Mouse (Mus musculus) lung, adult 2 months (tissue): Measurements from ENCODE around the gene Map2k1. TPM values are rescaled to one million over a fixed set of nuclear protein-coding genes. Genes with fewer than 3 reads are reported as not detected.
"Not testable (repeated sequence)": the region's sequence is repeated elsewhere in the genome, so short reads cannot be mapped to it uniquely, and the experiment has no call there.

Experiments
- DNase-seq: peaks from one replicate; pipeline ENCODE4 v3.0.0; 2022
- H3K4me1 ChIP-seq: fragments of 200-500 bp; 2 replicates; pipeline ENCODE4 v1.6.1; 2011; ENCODE audit warnings: low read length; ENCODE audit not compliant: control insufficient read depth, insufficient read depth
- H3K4me3 ChIP-seq: fragments of 200-500 bp; replicated peaks from 2 replicates; pipeline ENCODE3; 2011; ENCODE audit warnings: low read depth, mild to moderate bottlenecking, control low read depth, low read length; ENCODE audit errors: extremely low read depth
- CTCF ChIP-seq: fragments of 200-500 bp; IDR thresholded peaks from 2 replicates; pipeline ENCODE4 v1.5.1; 2011; ENCODE audit warnings: mild to moderate bottlenecking, low read length, control low read depth; ENCODE audit not compliant: insufficient read depth
- POLR2A ChIP-seq: fragments of 200-500 bp; IDR thresholded peaks from 2 replicates; pipeline ENCODE4 v1.6.1; 2011; ENCODE audit warnings: low read depth, mild to moderate bottlenecking, control low read depth, low read length, borderline replicate concordance; ENCODE audit errors: extremely low read depth
- WGBS: fragments of 180-500 bp; shearing (Covaris S2); methylation state at CpG from one replicate; pipeline ENCODE4 v1.1.7; 2018; 5-methylcytosine and 5-hydroxymethylcytosine counted together
- polyA plus RNA-seq: library from polyadenylated mRNA; depleted of rRNA; stranded (reverse); fragments of >200 nt; gene quantifications from 2 replicates; pipeline ENCODE4 v1.2.3, GENCODE M21; 2012

Gene Map2k1
- polyA plus RNA-seq, 1 experiment = 50.8 TPM

GRCm38 (mm10) chr9:64216641-64217040 lies 36.8 kb downstream of the Map2k1 start:
- Histone ChIP-seq H3K4me1 (peaks cover 8% of the 10 kb centered on the region), H3K4me3 (no peak overlapping the region)
- TF ChIP-seq CTCF (no peak), POLR2A (no peak)
- WGBS = 87% methylated on average over 2 of the region's 2 CpGs
- no peak for DNase-seq

- no peak for DNase-seq
- Histone ChIP-seq H3K4me1 (peaks cover 8% of the 10 kb centered on the region), H3K4me3 (no peak overlapping the region)
- WGBS = 33% methylated on average over 4 of the region's 4 CpGs
- no peak for TF ChIP-seq CTCF
- no peak for TF ChIP-seq POLR2A
Observed at GRCm38 (mm10) chr9:64216090-64216489, 37.3 kb downstream of the Map2k1 start.

DNA sequence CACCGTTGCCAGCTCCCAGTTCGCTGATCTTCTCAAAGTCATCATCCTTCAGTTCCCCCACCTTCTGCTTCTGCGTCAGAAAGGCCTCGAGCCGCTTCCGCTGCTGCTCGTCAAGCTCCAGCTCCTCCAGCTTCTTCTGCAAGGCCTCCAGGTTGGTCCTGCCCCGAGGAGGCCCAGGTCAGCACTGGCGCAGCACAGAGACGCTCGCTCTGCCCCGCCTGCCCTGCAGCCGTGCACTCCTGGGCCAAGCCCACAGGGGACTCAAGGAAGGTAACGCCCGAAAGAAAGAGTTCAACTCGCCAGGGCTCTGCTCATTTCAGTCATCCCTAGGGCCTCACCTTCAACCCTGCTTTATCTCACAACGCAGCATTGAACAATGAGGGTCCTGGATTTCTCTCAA lies 39.0 kb downstream of the Map2k1 start:
- no peak for DNase-seq
- no peak overlapping the region for H3K4me3 ChIP-seq
- WGBS = 94% methylated on average over 17 of the region's 17 CpGs
- peaks cover 5% of the 10 kb centered on the region for H3K4me1 ChIP-seq
- TF ChIP-seq POLR2A (no peak), CTCF (no peak)

- WGBS = 62% methylated on average over 3 of the region's 3 CpGs
- TF ChIP-seq CTCF = no peak
- TF ChIP-seq POLR2A = no peak
- Histone ChIP-seq H3K4me1 (0 out of 2 replicates have a peak, but pooled peaks cover 2% of the 10 kb centered on the region), H3K4me3 (no peak overlapping the region)
- no peak for DNase-seq
Observed at GRCm38 (mm10) chr9:64207509-64208084, 45.8 kb downstream of the Map2k1 start.

- peaks cover 2% of the 10 kb centered on the region; the same call in 1 of the 2 replicates for H3K4me1 ChIP-seq
- no peak overlapping the region for H3K4me3 ChIP-seq
- TF ChIP-seq POLR2A (no peak), CTCF (no peak)
- DNase-seq = no peak
Observed at GRCm38 (mm10) chr9:64202866-64203265, 50.6 kb downstream of the Map2k1 start.

GRCm38 (mm10) chr9:64202331-64202730 lies 51.1 kb downstream of the Map2k1 start:
- TF ChIP-seq CTCF (no peak), POLR2A (no peak)
- Histone ChIP-seq H3K4me1 (peaks cover 2% of the 10 kb centered on the region; the same call in 1 of the 2 replicates), H3K4me3 (no peak overlapping the region)
- DNase-seq = no peak

GRCm38 (mm10) chr9:64199897-64200296 lies 53.5 kb downstream of the Map2k1 start:
- Histone ChIP-seq H3K4me3 (no peak overlapping the region), H3K4me1 (peaks cover 2% of the 10 kb centered on the region; the same call in 1 of the 2 replicates)
- no peak for DNase-seq
- TF ChIP-seq CTCF (no peak), POLR2A (no peak)
- 60% methylated on average over 2 of the region's 2 CpGs for WGBS

GRCm38 (mm10) chr9:64198763-64199418 lies 54.5 kb downstream of the Map2k1 start:
- 73% methylated on average over 7 of the region's 7 CpGs for WGBS
- not testable (repeated sequence) for H3K4me1 ChIP-seq, H3K4me3 ChIP-seq, DNase-seq

- H3K4me3 ChIP-seq = no peak overlapping the region
- H3K4me1 ChIP-seq = peaks cover 2% of the 10 kb centered on the region; the same call in 1 of the 2 replicates
- no peak for TF ChIP-seq CTCF
- no peak for TF ChIP-seq POLR2A
- 92% methylated on average over 5 of the region's 5 CpGs for WGBS
- DNase-seq = no peak
Observed at GRCm38 (mm10) chr9:64198068-64198762, 55.2 kb downstream of the Map2k1 start.

DNA sequence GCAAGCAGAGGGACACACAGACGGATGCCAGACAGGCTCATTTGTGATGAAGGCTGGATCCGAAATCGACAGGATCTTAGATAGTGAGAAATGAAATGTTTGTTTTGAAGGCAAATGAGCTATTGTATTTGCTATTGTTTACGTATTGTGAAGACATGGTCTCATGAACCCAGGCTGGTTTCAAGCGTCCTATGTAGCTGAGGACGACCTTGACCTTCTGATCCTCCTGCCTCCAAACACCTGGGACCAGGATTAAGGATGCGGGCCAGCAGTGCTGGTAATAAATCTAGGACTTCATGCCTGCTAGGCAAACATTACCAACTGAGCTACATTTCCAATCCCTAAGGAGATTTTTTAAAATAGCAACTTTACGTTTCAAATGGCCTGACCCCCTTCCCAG lies 55.9 kb downstream of the Map2k1 start:
- no peak for DNase-seq
- 86% methylated on average over 8 of the region's 8 CpGs for WGBS
- TF ChIP-seq POLR2A (no peak), CTCF (no peak)

More for the DNA sequence above, 55.9 kb downstream of the Map2k1 start:
- Histone ChIP-seq H3K4me3 (no peak overlapping the region), H3K4me1 (no peaks in the 10 kb centered on the region; the same call in 1 of the 2 replicates)
